Mouse (Mus musculus) lung, postnatal 0 days (tissue): ENCODE measurements around the gene Gipc3.

Experiments
- CTCF ChIP-seq: IDR thresholded peaks from 2 replicates; pipeline ENCODE4 v1.5.1; 2016; ENCODE audit warnings: antibody characterized with exemption, mild to moderate bottlenecking
- EP300 ChIP-seq: IDR thresholded peaks from 2 replicates; pipeline ENCODE4 v1.6.1; 2016; ENCODE audit warnings: antibody characterized with exemption, mild to moderate bottlenecking, control low read depth

GRCm38 (mm10) chr10:81309571-81309970, 33.5 kb downstream of the Gipc3 start:
- TF ChIP-seq CTCF = no peak
- no peak for TF ChIP-seq EP300
